Mouse (Mus musculus) hematopoietic stem cell, adult 5-6 weeks (primary cell): ENCODE data around the gene Tmem117. TPM values are rescaled to one million over a fixed set of nuclear protein-coding genes. Genes with fewer than 3 reads are reported as not detected.

ENCODE experiments used
- ATAC-seq, 2 experiments: fragments of 125-278 bp in 1 of 2; replicated peaks in 1 of 2; 2 replicates each; pipeline ENCODE4 v1.8.0; 2016 to 2017; ENCODE audit warnings: inconsistent platforms in 2 of 2, mild to moderate bottlenecking in 2 of 2, moderate number of reproducible peaks in 2 of 2, low read depth in 1 of 2, moderate TSS enrichment in 1 of 2; ENCODE audit not compliant: low FRiP score in 2 of 2, poor library complexity in 2 of 2, severe bottlenecking in 2 of 2, insufficient read depth in 1 of 2, low TSS enrichment in 1 of 2
- total RNA-seq: library from RNA; stranded (forward); fragments of 172-1452, 232-1000 nt; gene quantifications from 2 replicates; pipeline ENCODE4 v1.2.3, GENCODE M21; 2017

Tmem117 gene
- total RNA-seq, 1 experiment from 2014 or later: not detected

DNA sequence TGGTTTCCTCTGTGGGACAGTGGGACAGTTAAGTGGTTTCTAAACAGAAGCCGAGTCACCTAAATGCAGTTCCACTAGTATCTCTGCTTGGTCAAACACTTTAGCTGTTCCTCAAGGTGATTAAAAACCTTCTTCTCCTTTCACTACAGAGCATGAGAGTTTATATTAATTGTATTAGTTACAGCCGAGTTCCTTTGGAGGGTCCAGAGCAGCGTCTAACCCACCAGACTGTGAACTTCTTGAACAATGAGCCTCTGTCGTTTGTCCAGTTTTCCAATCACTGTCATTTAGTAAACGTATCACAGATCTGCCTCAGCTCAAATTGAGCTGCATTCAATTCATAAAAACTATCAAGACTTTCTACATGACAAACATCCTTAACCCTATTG lies 400.4 kb downstream of the Tmem117 start:
- no peak for ATAC-seq

GRCm38 (mm10) chr15:95042437-95042836 lies 413.4 kb downstream of the Tmem117 start:
- no peak for ATAC-seq

GRCm38 (mm10) chr15:95044011-95044410 lies 415.0 kb downstream of the Tmem117 start:
- ATAC-seq: no peak

- no peak for ATAC-seq
Measured at GRCm38 (mm10) chr15:95047486-95047885, 418.5 kb downstream of the Tmem117 start.

GRCm38 (mm10) chr15:95049171-95049729 lies 420.2 kb downstream of the Tmem117 start:
- no peak for ATAC-seq

DNA sequence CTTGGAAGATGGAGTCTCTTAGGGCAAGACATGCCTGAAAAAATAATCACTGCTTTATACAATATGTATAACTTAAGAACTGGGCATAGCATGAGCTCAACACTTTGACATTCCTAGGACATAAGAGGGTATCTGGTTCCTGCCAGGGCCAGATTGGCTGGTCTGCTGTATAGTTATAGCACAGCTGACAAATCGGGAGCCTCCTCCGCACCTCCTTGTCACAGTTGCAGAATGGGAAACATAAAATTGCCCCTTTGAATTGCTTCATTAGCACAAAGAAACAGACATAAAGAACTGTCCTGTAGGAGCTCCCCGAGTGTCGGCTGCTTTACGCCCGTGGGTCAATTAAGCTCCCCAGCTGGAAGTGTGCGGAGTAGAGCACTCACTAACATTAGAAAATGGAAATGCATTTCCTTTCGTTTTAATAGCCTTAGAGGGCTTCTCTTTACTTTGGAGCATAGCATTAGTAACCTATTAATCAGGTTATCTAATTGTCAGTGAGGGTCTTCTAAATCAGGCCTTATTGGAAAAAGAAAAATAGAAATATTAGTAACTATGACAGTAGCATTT lies 426.1 kb downstream of the Tmem117 start:
- no peak for ATAC-seq

DNA sequence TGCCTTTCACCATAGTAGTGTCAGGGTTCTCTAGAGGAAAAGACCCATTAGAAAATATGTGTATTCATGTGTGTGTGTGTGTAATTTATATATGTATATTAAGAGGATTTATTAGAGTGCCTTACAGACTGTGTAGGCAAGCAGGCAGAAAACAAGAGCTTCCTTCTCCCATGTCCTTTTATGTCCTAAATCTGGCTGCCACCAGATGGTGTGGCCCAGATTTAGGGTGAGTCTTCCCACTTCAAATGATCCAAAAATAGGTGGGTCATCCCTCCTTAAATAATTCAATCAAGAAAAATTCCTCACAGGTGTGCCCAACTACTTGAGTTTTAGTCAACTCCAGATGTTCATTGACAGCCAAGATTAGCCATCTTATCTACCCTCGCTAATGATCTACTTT lies 439.0 kb downstream of the Tmem117 start:
- ATAC-seq: no peak

GRCm38 (mm10) chr15:95068799-95069198 lies 439.8 kb downstream of the Tmem117 start:
- ATAC-seq: no peak

DNA sequence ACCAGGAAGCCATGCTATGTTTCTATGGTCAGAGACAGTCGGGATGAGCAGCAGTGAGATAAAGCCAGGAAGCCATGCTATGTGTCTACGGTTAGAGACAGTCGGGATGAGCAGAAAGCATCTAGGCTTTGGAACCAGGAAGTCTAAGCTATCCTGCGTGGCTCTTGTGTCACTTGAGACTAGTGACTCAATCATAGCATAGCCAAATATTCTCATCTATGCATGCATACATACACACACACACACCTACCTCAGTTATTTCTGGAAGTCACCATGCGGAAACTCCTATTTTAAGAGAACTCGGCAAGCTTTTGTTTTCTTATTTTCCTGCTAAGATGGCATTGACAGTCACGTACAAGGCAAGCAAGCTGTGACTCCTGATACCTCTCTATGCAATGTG lies 441.8 kb downstream of the Tmem117 start:
- ATAC-seq: no peak

GRCm38 (mm10) chr15:95075356-95075755 lies 446.3 kb downstream of the Tmem117 start:
- ATAC-seq: no peak

GRCm38 (mm10) chr15:95081654-95082053 lies 452.6 kb downstream of the Tmem117 start:
- ATAC-seq: no peak

GRCm38 (mm10) chr15:95085962-95086361 lies 456.9 kb downstream of the Tmem117 start:
- ATAC-seq: no peak

DNA sequence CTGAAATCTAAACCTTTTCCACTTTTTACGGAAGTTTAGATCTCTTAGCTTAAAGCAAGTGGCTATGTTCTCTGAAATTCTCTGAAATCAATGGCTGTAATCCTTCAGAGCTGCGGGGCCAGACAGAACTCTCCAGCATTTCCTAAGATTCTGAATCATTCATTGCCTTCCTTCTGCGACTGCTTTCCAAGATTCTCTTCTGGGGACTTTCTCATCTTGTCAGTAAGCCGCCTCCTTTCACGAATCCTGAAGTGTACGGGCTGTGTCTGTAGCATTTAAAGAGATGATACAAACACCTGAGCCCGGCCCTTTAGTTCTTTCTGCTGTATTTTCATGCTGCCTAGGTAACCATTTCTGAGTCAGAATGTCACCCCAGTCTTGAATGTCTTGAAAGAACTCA lies 471.1 kb downstream of the Tmem117 start:
- no peak for ATAC-seq

GRCm38 (mm10) chr15:95101522-95101921 lies 472.5 kb downstream of the Tmem117 start:
- ATAC-seq: no peak

DNA sequence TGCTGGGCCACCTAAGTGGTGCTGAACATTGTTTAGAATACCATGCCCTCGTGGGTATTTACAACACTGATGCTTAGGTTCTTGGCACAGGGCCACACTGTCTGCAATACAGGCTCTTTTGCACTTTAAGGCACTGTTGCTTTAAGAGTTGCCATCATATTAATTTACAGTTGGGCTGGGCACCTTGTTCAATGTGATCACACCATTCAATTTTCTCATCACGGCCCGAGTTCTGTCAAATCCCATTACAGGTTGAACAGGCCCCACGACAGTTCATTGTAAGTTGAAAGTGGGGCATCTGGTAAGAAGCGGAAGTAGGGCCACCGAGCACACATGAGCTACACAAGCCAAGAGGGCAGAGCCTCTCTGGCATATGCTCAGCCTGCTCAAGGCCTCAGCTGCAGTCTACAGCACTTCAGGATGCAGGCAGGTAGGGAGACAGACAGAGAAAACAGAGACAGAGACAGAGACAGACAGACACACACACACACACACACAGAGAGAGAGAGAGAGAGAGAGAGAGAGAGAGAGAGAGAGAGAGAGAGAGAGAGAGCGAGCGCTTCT lies 478.3 kb downstream of the Tmem117 start:
- no peak for ATAC-seq

DNA sequence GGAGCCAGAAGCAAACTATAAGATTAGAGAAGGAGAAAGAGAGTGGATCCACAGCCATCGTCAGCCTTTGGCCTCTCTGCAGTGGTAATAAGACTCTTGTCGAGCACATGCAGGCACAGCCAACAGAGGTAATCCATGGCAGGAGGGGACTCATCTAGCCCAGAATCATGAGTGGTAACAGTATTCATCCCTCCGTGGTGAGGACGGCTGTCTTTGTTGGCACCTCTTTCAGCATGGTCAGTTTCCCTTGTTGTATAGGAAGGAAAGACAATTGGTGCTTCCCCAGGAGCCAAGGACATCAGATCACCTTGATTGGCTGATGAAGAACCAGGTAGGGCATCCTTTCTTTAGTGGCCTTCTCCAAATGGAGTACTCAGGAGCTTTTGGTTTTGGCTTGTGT lies 479.6 kb downstream of the Tmem117 start:
- ATAC-seq: no peak

DNA sequence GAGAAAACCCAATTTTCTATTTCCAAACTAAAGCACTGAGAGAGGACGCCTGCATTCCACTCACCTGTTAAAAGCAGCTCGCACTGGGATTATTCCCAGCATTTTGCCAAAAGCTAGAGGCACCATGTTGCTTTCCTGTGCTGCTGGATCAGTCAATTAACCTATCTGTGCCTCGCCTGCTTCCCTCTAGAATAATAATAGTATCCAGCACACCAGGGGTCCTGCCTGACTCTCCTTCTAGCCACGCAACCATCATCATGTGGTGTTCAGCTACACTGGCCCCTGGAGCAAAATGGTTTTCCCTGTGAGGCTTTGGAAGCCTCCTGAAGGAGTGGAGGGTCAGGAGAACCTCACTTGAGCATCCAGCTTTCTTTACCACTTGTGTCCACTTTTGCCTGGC lies 502.4 kb downstream of the Tmem117 start:
- ATAC-seq: no peak

GRCm38 (mm10) chr15:95135926-95136609 lies 507.0 kb downstream of the Tmem117 start:
- peak in 1 of 2 experiments; percentile 21; a peak in 1 of 4 replicates for ATAC-seq
